Mouse (Mus musculus): ENCODE measurements around the gene Tcf7l2.

GRCm38 (mm10) chr19:55809539-55809938, 67.9 kb downstream of the Tcf7l2 start:
- TF ChIP-seq CTCF (IDR thresholded peaks at IDR 0.05; ENCODE audit: control insufficient read depth, insufficient read depth, insufficient replicate concordance, low read depth, low read length): no peak
- TF ChIP-seq POLR2A (IDR thresholded peaks at IDR 0.05; ENCODE audit: control insufficient read depth, low read depth, low read length): no peak

All from testis, adult 2 months (tissue).